Mouse (Mus musculus): Measurements from ENCODE around the gene Zeb2. TPM values are rescaled to one million over a fixed set of nuclear protein-coding genes. Genes with fewer than 3 reads are reported as not detected.
A peak's percentile ranks its signal among the peaks of the same experiment; 100 is the strongest.

The Zeb2 gene
- polyA plus RNA-seq, 1 experiment: 0.54 TPM

- Histone ChIP-seq H3K4me1 (ENCODE audit: control insufficient read depth) (peaks cover 60% of the 10 kb centered on the region), H3K27me3 (ENCODE audit: control insufficient read depth) (peaks cover 5% of the 10 kb centered on the region; the same call in 1 of the 2 replicates), H3K4me3 (replicated peaks) (peak overlapping the region; percentile 76), H3K36me3 (ENCODE audit: control insufficient read depth) (peaks cover 25% of the 10 kb centered on the region), H3K9me3 (ENCODE audit: control insufficient read depth, low read length) (no peaks in the 10 kb centered on the region)
- TF ChIP-seq GATA1 (IDR thresholded peaks at IDR 0.05; ENCODE audit: low read length): no peak
- no peak for TF ChIP-seq TAL1 (IDR thresholded peaks at IDR 0.05; ENCODE audit: low read length)
Measured at GRCm38 (mm10) chr2:45109161-45109950, 7.8 kb downstream of the Zeb2 start.

DNA sequence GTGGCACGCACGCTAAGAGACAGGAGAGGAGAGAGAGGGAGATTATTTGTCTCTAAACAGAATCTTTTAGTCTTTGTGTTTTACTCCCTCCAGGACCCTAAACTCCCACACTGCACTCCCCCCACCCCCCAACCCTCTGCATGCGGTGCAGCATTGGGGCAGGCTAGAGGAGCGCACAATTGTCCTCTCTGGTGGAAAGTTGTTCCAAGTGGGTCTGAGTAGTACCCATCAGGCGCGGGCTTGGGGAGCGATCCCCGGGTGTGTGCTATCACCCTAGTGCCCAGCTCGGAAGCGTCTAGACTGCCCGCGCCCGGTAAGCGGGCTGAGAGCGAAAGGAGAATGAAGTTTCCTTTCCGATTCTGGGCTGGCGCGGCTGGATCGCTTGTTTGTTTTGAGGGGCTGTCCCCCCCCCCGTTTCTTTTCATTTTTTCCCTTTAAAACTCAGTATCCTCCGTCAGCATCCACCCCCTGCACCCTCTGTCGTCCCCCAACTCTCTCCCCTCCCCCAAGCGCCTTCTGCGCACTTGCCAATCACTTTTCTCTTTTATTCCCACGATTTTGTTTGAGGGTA lies 8.6 kb downstream of the Zeb2 start:
- TF ChIP-seq TAL1 (IDR thresholded peaks at IDR 0.05; ENCODE audit: low read length) (no peak), GATA1 (IDR thresholded peaks at IDR 0.05; ENCODE audit: low read length) (no peak)
- H3K4me3 ChIP-seq (replicated peaks): peak overlapping the region; percentile 76
- peaks cover 4% of the 10 kb centered on the region; the same call in 1 of the 2 replicates for H3K27me3 ChIP-seq (ENCODE audit: control insufficient read depth)
- peaks cover 65% of the 10 kb centered on the region for H3K4me1 ChIP-seq (ENCODE audit: control insufficient read depth)
- peaks cover 25% of the 10 kb centered on the region for H3K36me3 ChIP-seq (ENCODE audit: control insufficient read depth)
- H3K9me3 ChIP-seq (ENCODE audit: control insufficient read depth, low read length): no peaks in the 10 kb centered on the region

- no peak for TF ChIP-seq GATA1 (IDR thresholded peaks at IDR 0.05; ENCODE audit: low read length)
- no peak for TF ChIP-seq TAL1 (IDR thresholded peaks at IDR 0.05; ENCODE audit: low read length)
- Histone ChIP-seq H3K36me3 (ENCODE audit: control insufficient read depth) (peaks cover 30% of the 10 kb centered on the region), H3K4me3 (replicated peaks) (peak overlapping the region; percentile 76), H3K4me1 (ENCODE audit: control insufficient read depth) (peaks cover 66% of the 10 kb centered on the region), H3K27me3 (ENCODE audit: control insufficient read depth) (peaks cover 4% of the 10 kb centered on the region; the same call in 1 of the 2 replicates), H3K9me3 (ENCODE audit: control insufficient read depth, low read length) (no peaks in the 10 kb centered on the region)
Measured at GRCm38 (mm10) chr2:45107555-45107954, 9.6 kb downstream of the Zeb2 start.

DNA sequence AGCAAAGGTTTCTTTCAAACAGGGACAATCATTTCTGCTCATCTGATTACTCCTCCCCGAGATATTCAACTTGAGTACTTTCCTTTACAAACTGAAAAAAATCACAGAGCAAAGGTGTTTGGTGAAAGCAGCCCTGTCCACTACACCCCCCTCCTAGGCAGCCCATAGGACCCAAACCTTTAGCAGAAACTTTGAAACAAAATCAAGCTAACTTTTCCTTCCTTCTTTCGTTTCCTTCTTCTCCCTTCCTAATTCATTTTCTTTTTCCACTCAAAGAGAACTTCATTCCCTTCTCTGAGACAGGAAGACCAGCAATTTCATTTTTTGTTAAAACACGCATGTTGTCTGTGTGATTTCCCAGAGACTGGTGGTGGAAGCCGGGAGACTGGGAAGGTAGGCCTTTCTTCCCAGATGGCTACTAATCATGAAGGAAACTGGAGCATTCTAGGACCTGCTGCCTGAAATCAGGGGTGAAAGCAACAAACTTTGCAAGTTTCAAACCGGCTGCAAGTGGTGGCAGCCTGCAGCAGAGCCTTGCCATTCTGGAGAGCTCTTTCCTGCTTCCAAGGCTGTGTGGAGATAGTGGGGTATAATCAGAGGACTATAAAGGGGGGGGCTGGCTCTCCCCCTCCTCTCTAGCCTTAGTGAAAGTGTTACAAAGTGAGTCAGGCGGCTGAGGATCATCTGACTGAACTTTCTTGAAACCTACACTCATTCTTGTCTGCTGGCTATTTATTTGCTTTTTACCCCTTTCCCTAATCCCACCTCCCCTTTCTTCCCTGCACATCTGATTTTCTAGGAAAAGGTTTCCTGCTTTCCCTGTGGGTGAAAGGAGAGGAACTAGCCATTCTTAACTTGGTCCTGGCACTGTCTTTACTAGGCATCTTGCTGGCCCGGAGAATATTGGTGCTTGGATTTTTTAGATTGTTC lies 11.0 kb downstream of the Zeb2 start:
- Histone ChIP-seq H3K27me3 (ENCODE audit: control insufficient read depth) (peaks cover 4% of the 10 kb centered on the region; the same call in 1 of the 2 replicates), H3K9me3 (ENCODE audit: control insufficient read depth, low read length) (no peaks in the 10 kb centered on the region), H3K36me3 (ENCODE audit: control insufficient read depth) (peaks cover 38% of the 10 kb centered on the region), H3K4me3 (replicated peaks) (no peak overlapping the region), H3K4me1 (ENCODE audit: control insufficient read depth) (peaks cover 69% of the 10 kb centered on the region)
- TF ChIP-seq GATA1 (IDR thresholded peaks at IDR 0.05; ENCODE audit: low read length): no peak
- TF ChIP-seq TAL1 (IDR thresholded peaks at IDR 0.05; ENCODE audit: low read length): no peak

DNA sequence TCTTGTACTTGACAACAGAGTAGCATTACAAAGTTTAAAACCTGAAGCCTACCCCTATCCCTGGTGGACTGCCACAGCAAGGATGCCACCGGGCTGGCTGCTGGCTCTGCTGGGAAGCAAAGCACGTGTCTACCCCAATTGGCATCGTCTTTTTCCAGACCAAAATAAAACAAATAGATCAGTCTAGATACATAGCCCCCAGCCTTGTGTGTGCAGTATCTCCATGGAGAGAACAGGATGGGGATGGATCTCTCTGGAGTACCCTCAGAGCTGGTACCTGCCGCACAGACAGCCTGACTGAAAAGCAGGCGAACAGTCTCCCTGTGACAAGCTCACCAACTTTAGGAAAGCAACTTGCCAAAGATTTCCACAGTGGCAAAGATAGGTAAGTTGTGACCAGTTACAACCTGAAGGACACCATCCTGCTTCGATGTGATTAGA lies 11.9 kb downstream of the Zeb2 start:
- Histone ChIP-seq H3K9me3 (ENCODE audit: control insufficient read depth, low read length) (no peaks in the 10 kb centered on the region), H3K27me3 (ENCODE audit: control insufficient read depth) (peaks cover 3% of the 10 kb centered on the region; the same call in 1 of the 2 replicates), H3K4me3 (replicated peaks) (no peak overlapping the region), H3K36me3 (ENCODE audit: control insufficient read depth) (peaks cover 42% of the 10 kb centered on the region), H3K4me1 (ENCODE audit: control insufficient read depth) (peaks cover 73% of the 10 kb centered on the region)
- no peak for TF ChIP-seq TAL1 (IDR thresholded peaks at IDR 0.05; ENCODE audit: low read length)

GRCm38 (mm10) chr2:45104511-45105055 lies 12.6 kb downstream of the Zeb2 start:
- peaks cover 79% of the 10 kb centered on the region for H3K4me1 ChIP-seq (ENCODE audit: control insufficient read depth)
- no peaks in the 10 kb centered on the region for H3K9me3 ChIP-seq (ENCODE audit: control insufficient read depth, low read length)
- TF ChIP-seq GATA1 (IDR thresholded peaks at IDR 0.05; ENCODE audit: low read length) (no peak), TAL1 (IDR thresholded peaks at IDR 0.05; ENCODE audit: low read length) (no peak)
- H3K4me3 ChIP-seq (replicated peaks): no peak overlapping the region
- H3K36me3 ChIP-seq (ENCODE audit: control insufficient read depth): peaks cover 46% of the 10 kb centered on the region
- H3K27me3 ChIP-seq (ENCODE audit: control insufficient read depth): peaks cover 3% of the 10 kb centered on the region; the same call in 1 of the 2 replicates

GRCm38 (mm10) chr2:45104066-45104465 lies 13.1 kb downstream of the Zeb2 start:
- peaks cover 83% of the 10 kb centered on the region for H3K4me1 ChIP-seq (ENCODE audit: control insufficient read depth)
- peaks cover 49% of the 10 kb centered on the region for H3K36me3 ChIP-seq (ENCODE audit: control insufficient read depth)
- peaks cover 3% of the 10 kb centered on the region; the same call in 1 of the 2 replicates for H3K27me3 ChIP-seq (ENCODE audit: control insufficient read depth)
- H3K9me3 ChIP-seq (ENCODE audit: control insufficient read depth, low read length): no peaks in the 10 kb centered on the region
- TF ChIP-seq TAL1 (IDR thresholded peaks at IDR 0.05; ENCODE audit: low read length): no peak
- no peak for TF ChIP-seq GATA1 (IDR thresholded peaks at IDR 0.05; ENCODE audit: low read length)
- H3K4me3 ChIP-seq (replicated peaks): no peak overlapping the region
